Mouse (Mus musculus) small intestine, adult 2 months (tissue): ENCODE measurements around the gene Nup107.

Experiments used
- CTCF ChIP-seq: fragments of 200-500 bp; IDR thresholded peaks from 2 replicates; pipeline ENCODE4 v1.5.1; 2012; ENCODE audit warnings: low read depth, mild to moderate bottlenecking, control low read depth, inconsistent platforms, low read length, moderate library complexity, mixed read lengths; ENCODE audit not compliant: insufficient replicate concordance, insufficient read length; ENCODE audit errors: extremely low read depth
- POLR2A ChIP-seq: fragments of 200-500 bp; IDR thresholded peaks from 2 replicates; pipeline ENCODE4 v1.6.1; 2012; ENCODE audit warnings: low read depth, mild to moderate bottlenecking, control low read depth, inconsistent platforms, low read length, moderate library complexity

DNA sequence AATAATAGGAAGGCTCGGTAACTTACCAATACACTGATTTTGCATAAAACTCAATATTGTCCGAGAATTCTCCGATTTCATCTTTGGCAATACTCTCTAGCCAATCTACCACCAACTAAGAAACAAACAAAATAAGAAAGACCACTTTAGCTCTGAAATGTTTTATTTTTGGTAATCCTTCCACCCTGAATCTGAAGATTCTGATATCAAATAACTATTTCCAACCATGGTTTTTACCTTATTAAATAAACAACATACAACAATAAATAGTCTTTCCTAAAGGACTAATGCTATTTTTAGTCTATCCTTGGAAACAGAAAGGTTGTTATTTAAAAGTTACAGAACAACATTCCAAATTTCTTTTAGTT is 15.4 kb downstream of the Nup107 start:
- TF ChIP-seq POLR2A (no peak), CTCF (no peak)
